Mouse (Mus musculus) hindbrain, postnatal 0 days (tissue): ENCODE measurements around the gene Polr3c. TPM values are rescaled to one million over a fixed set of nuclear protein-coding genes. Genes with fewer than 3 reads are reported as not detected.
A peak's percentile ranks its signal among the peaks of the same experiment; 100 is the strongest.

Experiments
- ATAC-seq: fragments of 200-750 bp; cut with Nextera tagmentation; 2 replicates; pipeline ENCODE4 v1.8.0; 2017; ENCODE audit warnings: mild to moderate bottlenecking, moderate TSS enrichment, moderate library complexity
- DNase-seq: peaks from one replicate; pipeline ENCODE4 v3.0.0-alpha.2; 2015; ENCODE audit warnings: low spot score
- H3K27ac ChIP-seq: fragments of 300-500 bp; sonication (generic); 2 replicates; pipeline ENCODE4 v1.5.1; 2014; ENCODE audit warnings: mild to moderate bottlenecking
- H3K27me3 ChIP-seq: fragments of 300-500 bp; sonication (generic); 2 replicates; pipeline ENCODE4 v1.6.1; 2014; ENCODE audit warnings: low read length, mixed read lengths; ENCODE audit not compliant: insufficient read depth
- H3K36me3 ChIP-seq: fragments of 300-500 bp; sonication (generic); 2 replicates; pipeline ENCODE4 v1.6.1; 2014; ENCODE audit warnings: low read length, mixed read lengths; ENCODE audit not compliant: insufficient read depth
- H3K4me1 ChIP-seq: fragments of 300-500 bp; sonication (generic); 2 replicates; pipeline ENCODE4 v1.6.1; 2014; ENCODE audit warnings: antibody characterized with exemption, low read length, mixed read lengths; ENCODE audit not compliant: insufficient read depth
- H3K4me2 ChIP-seq: fragments of 300-500 bp; sonication (generic); 2 replicates; pipeline ENCODE4 v1.6.1; 2014; ENCODE audit warnings: low read depth, mild to moderate bottlenecking, low read length, moderate library complexity, mixed read lengths
- H3K4me3 ChIP-seq: fragments of 300-500 bp; sonication (generic); 2 replicates; pipeline ENCODE4 v1.5.1; 2014; ENCODE audit warnings: low read length
- H3K9ac ChIP-seq: fragments of 300-500 bp; sonication (generic); replicated peaks from 2 replicates; pipeline ENCODE4 v1.6.1; 2014; ENCODE audit warnings: mild to moderate bottlenecking, low read length, moderate library complexity, mixed read lengths
- H3K9me3 ChIP-seq: fragments of 300-500 bp; sonication (generic); 2 replicates; pipeline ENCODE4 v1.6.1; 2016; ENCODE audit warnings: low read length, mixed read lengths
- CTCF ChIP-seq: IDR thresholded peaks from 2 replicates; pipeline ENCODE4 v1.5.1; 2016; ENCODE audit warnings: antibody characterized with exemption, control low read depth, low read depth
- WGBS: fragments of 180-500 bp; shearing (Covaris S2); extraction: QIAGEN DNeasy Blood & Tissue Kit; methylation state at CpG from one replicate; pipeline ENCODE4 v1.1.7; 2014; 5-methylcytosine and 5-hydroxymethylcytosine counted together
- polyA plus RNA-seq: library from polyadenylated mRNA; unstranded; fragments of >200 nt; fragmentation: Nextera tagmentation; extraction: Ambion mirVana; gene quantifications from 2 replicates; pipeline ENCODE4 v1.2.1, GENCODE M21; 2015
- total RNA-seq: library from RNA; depleted of rRNA; stranded (reverse); fragments of >200 nt; gene quantifications from 2 replicates; pipeline ENCODE4 v1.2.3, GENCODE M21; 2014

Polr3c gene
- total and polyA plus RNA-seq, 2 experiments from 2014 or later, result 11.7 to 29.1 TPM

DNA sequence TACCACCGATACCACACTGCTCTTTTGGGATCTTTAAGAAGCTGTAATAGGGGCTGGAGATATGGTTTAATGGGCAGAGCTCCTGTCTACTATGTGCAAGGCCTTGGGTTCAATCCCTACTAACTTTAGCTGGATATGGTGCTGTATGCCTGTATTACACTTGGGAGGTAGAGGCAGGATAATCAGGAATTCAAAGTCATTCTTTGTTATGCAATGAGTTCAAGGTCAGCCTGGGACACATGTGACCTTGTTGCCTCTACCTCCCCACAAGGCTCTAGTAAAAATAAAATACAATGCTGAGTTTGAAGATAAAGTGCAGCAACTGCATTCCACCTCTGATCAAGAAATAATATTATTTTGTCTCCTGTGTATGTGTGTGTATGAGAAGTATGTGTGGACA is 6.6 kb upstream of the Polr3c start:
- ATAC-seq, result no peak
- no peak overlapping the region for H3K9ac ChIP-seq
- H3K4me1 ChIP-seq, result peaks cover 2% of the 10 kb centered on the region; the same call in 1 of the 2 replicates
- no peak overlapping the region for H3K4me2 ChIP-seq
- H3K4me3 ChIP-seq, result no peak overlapping the region
- no peaks in the 10 kb centered on the region for H3K27me3 ChIP-seq
- no peaks in the 10 kb centered on the region for H3K9me3 ChIP-seq
- no peak for TF ChIP-seq CTCF
- H3K27ac ChIP-seq, result no peak overlapping the region
- H3K36me3 ChIP-seq, result no peaks in the 10 kb centered on the region
- no peak for DNase-seq
- WGBS, result 97% methylated on average over 1 of the region's 1 CpGs

DNA sequence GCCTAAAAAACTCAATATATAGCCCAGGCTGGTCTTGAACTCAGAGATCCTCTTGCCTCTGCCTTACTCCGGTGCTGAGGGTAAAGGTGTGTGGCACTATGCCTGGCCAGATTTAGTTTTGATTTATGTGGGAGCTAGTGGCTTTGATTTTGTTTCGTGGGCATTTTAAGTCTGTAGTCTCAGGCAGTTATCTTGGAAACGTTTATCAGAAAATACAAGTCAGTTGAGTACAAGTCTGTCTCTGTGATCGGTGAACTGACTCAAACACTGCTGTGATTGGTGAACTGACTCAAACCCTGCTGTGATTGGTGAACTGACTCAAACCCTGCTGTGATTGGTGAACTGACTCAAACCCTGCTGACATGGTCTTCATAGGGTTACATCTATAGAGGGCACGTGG is 3.4 kb upstream of the Polr3c start:
- 60% methylated on average over 5 of the region's 5 CpGs for WGBS
- H3K9me3 ChIP-seq, result no peaks in the 10 kb centered on the region
- peaks cover 10% of the 10 kb centered on the region; the same call in 1 of the 2 replicates for H3K4me1 ChIP-seq
- no peak for DNase-seq
- H3K27ac ChIP-seq, result no peak overlapping the region
- no peaks in the 10 kb centered on the region for H3K36me3 ChIP-seq
- no peak for TF ChIP-seq CTCF
- no peak overlapping the region for H3K4me2 ChIP-seq
- no peak overlapping the region for H3K9ac ChIP-seq
- no peak for ATAC-seq
- H3K4me3 ChIP-seq, result no peak overlapping the region
- no peaks in the 10 kb centered on the region for H3K27me3 ChIP-seq

DNA sequence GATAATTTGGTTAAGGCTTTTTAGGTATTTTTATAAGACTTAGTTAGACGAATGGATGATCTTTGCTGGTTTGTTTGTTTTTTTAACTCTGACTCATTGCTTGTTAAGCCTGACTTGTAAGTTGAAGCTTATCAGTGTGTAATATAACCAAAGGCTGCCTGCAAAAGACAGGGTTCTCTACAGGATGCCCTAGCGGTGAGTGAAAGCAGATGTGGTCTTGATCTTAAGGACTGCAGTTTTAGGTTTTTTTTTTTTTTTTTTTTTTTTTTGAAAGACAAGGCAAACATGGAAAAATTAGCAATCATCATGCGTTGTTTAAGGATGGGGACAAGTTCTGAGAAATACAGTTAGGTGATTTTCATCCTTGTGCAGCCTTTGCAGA is 2.0 kb upstream of the Polr3c start:
- WGBS, result 71% methylated on average over 3 of the region's 3 CpGs
- no peaks in the 10 kb centered on the region for H3K27me3 ChIP-seq

DNA sequence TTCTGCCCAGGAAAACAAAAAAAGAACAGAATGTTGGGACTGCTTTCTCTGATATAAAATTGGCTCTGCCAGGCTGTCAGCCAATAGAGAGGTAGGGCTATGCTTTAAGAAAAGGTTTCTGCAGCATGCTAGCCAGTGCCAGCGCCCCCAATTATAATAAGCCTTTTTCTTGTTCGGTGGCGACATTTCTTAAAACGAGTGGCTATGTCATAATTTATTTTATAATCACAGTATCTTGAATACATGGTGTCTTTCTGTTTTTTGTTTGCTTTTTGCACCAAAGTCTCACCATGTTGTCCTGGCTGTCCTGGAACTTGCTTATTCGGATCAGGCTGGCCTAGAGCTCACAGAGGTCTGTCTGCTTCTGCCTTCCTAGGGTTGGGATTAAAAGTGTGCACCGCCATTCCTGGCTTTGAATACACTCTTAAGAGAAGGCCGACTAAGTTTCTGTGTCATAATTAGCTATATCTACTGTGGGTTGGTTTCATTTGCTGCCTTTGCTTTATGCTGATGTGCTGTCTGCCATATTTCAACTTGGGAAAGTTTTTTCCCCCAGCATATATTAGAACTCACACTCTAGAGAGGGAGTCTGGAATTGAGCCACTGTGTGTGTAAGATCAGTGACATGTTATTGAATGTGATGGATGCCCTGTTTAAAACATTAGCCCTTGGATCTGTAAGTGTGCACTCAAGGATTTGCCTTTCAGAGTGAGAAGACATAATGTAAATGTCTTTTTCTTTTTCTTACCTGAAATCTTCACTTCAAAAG is 1.4 kb upstream of the Polr3c start:
- 38% methylated on average over 7 of the region's 7 CpGs for WGBS
- Histone ChIP-seq H3K4me1 (peaks cover 10% of the 10 kb centered on the region; the same call in 1 of the 2 replicates), H3K27me3 (no peaks in the 10 kb centered on the region), H3K4me2 (peak overlapping the region; percentile 69), H3K9me3 (no peaks in the 10 kb centered on the region), H3K27ac (peak overlapping the region; percentile 89), H3K36me3 (no peaks in the 10 kb centered on the region), H3K4me3 (peak overlapping the region; percentile 80), H3K9ac (peak overlapping the region; percentile 78)
- DNase-seq (no peak), ATAC-seq (no peak)
- TF ChIP-seq CTCF, result no peak

More for the DNA sequence above, 2.0 kb upstream of the Polr3c start:
- DNase-seq, result no peak
- Histone ChIP-seq H3K4me2 (peak overlapping the region; percentile 69; the same call in 1 of the 2 replicates), H3K27ac (no peak overlapping the region), H3K4me3 (no peak overlapping the region), H3K9me3 (no peaks in the 10 kb centered on the region), H3K4me1 (peaks cover 10% of the 10 kb centered on the region; the same call in 1 of the 2 replicates), H3K9ac (no peak overlapping the region), H3K36me3 (no peaks in the 10 kb centered on the region)
- no peak for ATAC-seq
- no peak for TF ChIP-seq CTCF

DNA sequence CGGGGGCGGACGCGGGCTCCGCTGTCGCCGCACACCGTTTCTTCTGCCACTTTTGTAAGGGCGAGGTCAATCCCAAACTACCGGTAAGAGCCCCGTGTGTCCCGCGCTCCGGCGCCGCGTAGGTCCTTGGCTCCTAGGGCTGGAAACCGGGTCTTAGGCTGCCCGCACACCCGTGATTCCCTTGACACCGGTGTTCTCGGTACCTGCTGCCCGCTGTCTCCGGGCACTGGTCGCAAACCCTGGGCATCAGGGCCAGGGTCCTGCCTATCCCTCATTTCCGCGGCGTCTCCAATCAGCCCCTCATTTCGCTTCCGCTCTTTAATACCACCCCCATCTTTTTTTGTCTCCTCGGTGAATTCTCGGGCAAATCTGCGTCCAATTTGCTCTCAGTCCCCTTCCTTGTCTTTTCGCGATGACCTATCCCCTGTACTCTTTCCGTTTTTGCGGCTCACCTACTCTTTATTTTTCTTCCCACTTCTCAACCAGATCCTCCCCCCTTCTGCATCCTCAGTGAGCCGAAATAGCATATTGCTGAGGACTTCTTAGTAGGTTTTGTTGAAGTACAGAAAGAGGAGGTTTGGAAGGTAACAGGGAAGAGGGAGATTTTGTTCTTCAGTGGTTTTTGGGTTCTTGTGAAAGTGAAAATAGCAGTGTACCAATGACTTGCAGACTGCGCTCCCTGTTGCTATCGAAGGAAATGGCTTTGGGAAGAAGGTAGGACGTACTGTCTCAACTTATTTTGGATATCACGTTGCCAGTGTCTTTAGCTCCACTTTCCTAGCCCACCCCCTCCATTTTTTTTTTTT is 603 bp upstream of the Polr3c start:
- DNase-seq (peak; percentile 18), ATAC-seq (no peak; the same call in 1 of the 2 replicates)
- Histone ChIP-seq H3K27ac (peak overlapping the region; percentile 89), H3K4me2 (peak overlapping the region; percentile 69), H3K36me3 (0 out of 2 replicates have a peak, but pooled peaks cover 5% of the 10 kb centered on the region), H3K9me3 (no peaks in the 10 kb centered on the region), H3K9ac (peak overlapping the region; percentile 78), H3K27me3 (no peaks in the 10 kb centered on the region), H3K4me1 (peaks cover 10% of the 10 kb centered on the region; the same call in 1 of the 2 replicates), H3K4me3 (peak overlapping the region; percentile 80)
- under 1% methylated on average over 42 of the region's 42 CpGs for WGBS
- no peak for TF ChIP-seq CTCF

DNA sequence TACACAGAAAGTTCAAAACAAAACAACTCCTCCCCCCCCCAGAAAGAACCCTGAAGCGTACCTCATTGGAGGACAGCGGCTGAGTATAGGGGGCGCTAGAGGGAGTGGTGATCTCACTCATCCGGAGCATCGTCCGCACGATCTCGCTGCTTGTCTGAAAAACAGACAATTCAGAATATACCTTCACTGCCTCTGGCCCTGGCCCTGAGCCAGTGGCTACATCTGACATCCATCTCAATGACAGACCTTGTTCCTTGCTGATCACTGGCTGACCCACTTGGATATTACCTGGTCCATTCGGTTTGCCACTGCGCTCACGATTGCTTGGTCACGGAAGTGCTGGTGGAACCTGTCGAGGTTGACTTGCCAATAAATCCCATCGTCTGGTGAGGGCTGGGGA is 8.3 kb downstream of the Polr3c start:
- 36% methylated on average over 14 of the region's 14 CpGs for WGBS
- Histone ChIP-seq H3K9ac (no peak overlapping the region), H3K9me3 (no peaks in the 10 kb centered on the region), H3K36me3 (peaks cover 22% of the 10 kb centered on the region; the same call in 1 of the 2 replicates), H3K27me3 (no peaks in the 10 kb centered on the region), H3K4me3 (no peak overlapping the region), H3K4me1 (no peaks in the 10 kb centered on the region), H3K4me2 (peak overlapping the region; percentile 25; the same call in 1 of the 2 replicates), H3K27ac (no peak overlapping the region)
- ATAC-seq, result peak; percentile 74
- peak; percentile 75 for TF ChIP-seq CTCF
- peak; percentile 80 for DNase-seq
